ENCODE assay signal across 9 mouse cellular contexts in the genomic region with DNA sequence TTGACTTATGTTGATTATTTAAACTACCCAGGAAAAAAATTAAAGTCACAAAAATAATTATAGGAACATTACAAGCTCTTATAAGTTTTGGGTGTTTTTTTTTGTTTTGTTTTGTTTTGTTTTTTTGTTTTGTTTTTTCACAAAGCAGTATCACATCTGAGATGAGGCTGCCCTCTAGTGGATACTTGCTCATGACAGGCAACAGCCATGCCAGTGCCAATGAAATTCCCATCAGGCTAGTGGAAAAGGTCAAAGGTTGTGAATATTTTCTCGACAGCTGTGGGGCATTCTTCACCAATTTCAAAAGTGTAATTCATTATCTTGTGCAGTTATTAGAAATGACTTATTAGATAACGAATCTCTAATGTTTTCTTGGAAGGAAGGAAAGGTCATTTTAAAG.
DNase-seq lines count a peak whose midpoint lies in the region; ATAC-seq and TF ChIP-seq lines count a peak whose summit lies in the region.
"Had no signal": no experiment of that assay in that cellular context is flagged by ENCODE, and none has a peak within 500 bp of the region (broad histone marks: within the 10 kb centered on the region; RNA-seq: fewer than 3 reads in every experiment).

No protein-coding gene starts in this region.

- H3K4me1 ChIP-seq in kidney, embryonic 16.5 days (ENCODE audit: insufficient read depth, low read length) = peaks cover 16% of the 10 kb centered on the region
- no peaks in the 10 kb centered on the region for H3K4me1 ChIP-seq in ES-E14 (ENCODE audit: control insufficient read depth in 2 of 2, insufficient read depth in 2 of 2, low read length in 2 of 2, poor library complexity in 1 of 2)
- H3K4me1 ChIP-seq in heart, postnatal 0 days (ENCODE audit: control insufficient read depth, insufficient read depth) = peaks cover under 1% of the 10 kb centered on the region; the same call in 1 of the 2 replicates
- peaks cover 69% of the 10 kb centered on the region for H3K4me1 ChIP-seq in limb, embryonic 10.5 days

- no peak overlapping the region for H3K27ac ChIP-seq in kidney, embryonic 16.5 days (ENCODE audit: low read length)
- H3K27ac ChIP-seq in ES-E14 (ENCODE audit: insufficient read depth, low read depth, low read length, poor library complexity, severe bottlenecking) = no peak overlapping the region
- H3K27ac ChIP-seq in heart, postnatal 0 days (ENCODE audit: low read depth) = no peak overlapping the region
- H3K27ac ChIP-seq in limb, embryonic 10.5 days = no peak overlapping the region
- H3K27ac ChIP-seq: neural tube, embryonic 13.5 days had no signal

- peaks cover 8% of the 10 kb centered on the region; the same call in 1 of the 2 replicates for H3K27me3 ChIP-seq in kidney, embryonic 16.5 days (ENCODE audit: insufficient read depth, low read length)
- no peaks in the 10 kb centered on the region for H3K27me3 ChIP-seq in heart, postnatal 0 days (ENCODE audit: control insufficient read depth, insufficient read depth, low read length)
- H3K27me3 ChIP-seq in limb, embryonic 10.5 days (ENCODE audit: low read depth, poor library complexity, severe bottlenecking) = peaks cover 42% of the 10 kb centered on the region

- H3K4me2 ChIP-seq in kidney, embryonic 16.5 days (replicated peaks; ENCODE audit: low read depth, low read length) = no peak overlapping the region
- no peak overlapping the region for H3K4me2 ChIP-seq in heart, postnatal 0 days (ENCODE audit: low read depth, low read length)
- H3K4me2 ChIP-seq: neural tube, embryonic 13.5 days had no signal

- DNase-seq in kidney, adult 18-20 months = peak; percentile 64
- DNase-seq in ES-E14 (ENCODE audit: low read depth, low spot score) = peak; percentile 31
- peak; percentile 81 for DNase-seq in cerebellum, adult 9-10 months
- DNase-seq in heart, postnatal 0 days (ENCODE audit: low spot score) = peak; percentile 76
- peak; percentile 59 for DNase-seq in limb, embryonic 10.5 days (ENCODE audit: low spot score)
- DNase-seq in skeletal muscle tissue, adult 2 months (ENCODE audit: low read depth, low spot score) = peak; percentile 57
- no peak for DNase-seq in ovary, adult 18-20 months (ENCODE audit: low spot score)

- no peak for TF ChIP-seq EP300 in heart, postnatal 0 days (IDR thresholded peaks at IDR 0.05; ENCODE audit: low read depth)

- H3K4me3 ChIP-seq in kidney, embryonic 16.5 days (ENCODE audit: low read length) = no peak overlapping the region
- no peak overlapping the region for H3K4me3 ChIP-seq in ES-E14 (ENCODE audit: insufficient read depth in 1 of 2, low read depth in 1 of 2, low read length in 2 of 2, poor library complexity in 1 of 2, severe bottlenecking in 1 of 2)
- H3K4me3 ChIP-seq in heart, postnatal 0 days (ENCODE audit: low read depth, low read length) = no peak overlapping the region
- no peak overlapping the region for H3K4me3 ChIP-seq in limb, embryonic 10.5 days
- H3K4me3 ChIP-seq: neural tube, embryonic 13.5 days had no signal

- TF ChIP-seq CTCF in heart, postnatal 0 days (IDR thresholded peaks at IDR 0.05; ENCODE audit: low read depth) = peak; percentile 85

- in situ Hi-C loops in ES-E14 (cut with MboI; ENCODE audit: low sequenced_read_pairs in 2 of 2, unreplicated experiment in 2 of 2) = no loop called here

- ATAC-seq in kidney, embryonic 16.5 days (ENCODE audit: low FRiP score, low TSS enrichment) = no peak
- ATAC-seq in heart, postnatal 0 days (ENCODE audit: insufficient read depth, low read depth) = no peak

- 17% methylated on average over 2 of the region's 2 CpGs for WGBS in kidney, embryonic 16.5 days
- WGBS in heart, postnatal 0 days = 9% methylated on average over 2 of the region's 2 CpGs
- 21% methylated on average over 2 of the region's 2 CpGs for WGBS in limb, embryonic 10.5 days

- no peaks in the 10 kb centered on the region for H3K9me3 ChIP-seq in kidney, embryonic 16.5 days (ENCODE audit: low read length)
- H3K9me3 ChIP-seq in ES-E14 (ENCODE audit: control insufficient read depth, insufficient read depth, low read depth, low read length) = no peaks in the 10 kb centered on the region
- H3K9me3 ChIP-seq in heart, postnatal 0 days (replicated peaks; ENCODE audit: control insufficient read depth, low read length) = no peaks in the 10 kb centered on the region
- no peaks in the 10 kb centered on the region for H3K9me3 ChIP-seq in limb, embryonic 10.5 days (replicated peaks)
- H3K9me3 ChIP-seq: neural tube, embryonic 13.5 days had no signal

- no peak overlapping the region for H3K9ac ChIP-seq in kidney, embryonic 16.5 days (replicated peaks; ENCODE audit: low read length)
- H3K9ac ChIP-seq in ES-E14 (ENCODE audit: insufficient read depth, low read depth, low read length, poor library complexity, severe bottlenecking) = no peak overlapping the region
- no peak overlapping the region for H3K9ac ChIP-seq in heart, postnatal 0 days (replicated peaks; ENCODE audit: low read depth, low read length)
- H3K9ac ChIP-seq: neural tube, embryonic 13.5 days had no signal

- no peaks in the 10 kb centered on the region for H3K36me3 ChIP-seq in kidney, embryonic 16.5 days (ENCODE audit: insufficient read depth, low read length)
- no peaks in the 10 kb centered on the region for H3K36me3 ChIP-seq in ES-E14 (ENCODE audit: control insufficient read depth, insufficient read depth, low read length, poor library complexity, severe bottlenecking)
- no peaks in the 10 kb centered on the region for H3K36me3 ChIP-seq in heart, postnatal 0 days (replicated peaks; ENCODE audit: control insufficient read depth, insufficient read depth, low read length)
- no peaks in the 10 kb centered on the region for H3K36me3 ChIP-seq in limb, embryonic 10.5 days
- H3K36me3 ChIP-seq: neural tube, embryonic 13.5 days had no signal

TF ChIP-seq in ES-E14, 5 proteins besides CTCF, POLR2A, EP300 and RAD21:
- TF ChIP-seq ZC3H11A (IDR thresholded peaks at IDR 0.05; ENCODE audit: borderline replicate concordance, low read depth, low read length) = no peak
- TF ChIP-seq ZNF384 (IDR thresholded peaks at IDR 0.05; ENCODE audit: low read depth, low read length) = peak; percentile 40; the same call in 1 of the 2 replicates
- TF ChIP-seq CHD2 (IDR thresholded peaks at IDR 0.05; ENCODE audit: low read depth, low read length) = 0 out of 2 replicates have a peak, but pooled peaks have one; percentile 13
